Mouse (Mus musculus) midbrain, postnatal 0 days (tissue): ENCODE measurements around the gene Plscr2. TPM values are rescaled to one million over a fixed set of nuclear protein-coding genes. Genes with fewer than 3 reads are reported as not detected.

Source experiments
- ATAC-seq: fragments of 200-750 bp; cut with Nextera tagmentation; 2 replicates; pipeline ENCODE4 v1.8.0; 2017; ENCODE audit warnings: moderate number of reproducible peaks, mild to moderate bottlenecking, moderate TSS enrichment, moderate library complexity; ENCODE audit not compliant: low FRiP score
- DNase-seq: peaks from one replicate; pipeline ENCODE4 v3.0.0-alpha.2; 2015; ENCODE audit warnings: low spot score
- H3K27ac ChIP-seq: fragments of 300-500 bp; sonication (generic); 2 replicates; pipeline ENCODE4 v1.5.1; 2014; ENCODE audit warnings: low read depth, mild to moderate bottlenecking, low read length, mixed read lengths
- H3K27me3 ChIP-seq: fragments of 300-500 bp; sonication (generic); 2 replicates; pipeline ENCODE4 v1.6.1; 2014; ENCODE audit warnings: low read length, control low read depth, mixed read lengths; ENCODE audit not compliant: insufficient read depth
- H3K36me3 ChIP-seq: fragments of 300-500 bp; sonication (generic); 2 replicates; pipeline ENCODE4 v1.6.1; 2014; ENCODE audit warnings: low read length, control low read depth, mixed read lengths; ENCODE audit not compliant: insufficient read depth
- H3K4me1 ChIP-seq: fragments of 300-500 bp; sonication (generic); 2 replicates; pipeline ENCODE4 v1.6.1; 2014; ENCODE audit warnings: mild to moderate bottlenecking, control low read depth, antibody characterized with exemption, low read length, mixed read lengths; ENCODE audit not compliant: insufficient read depth
- H3K4me2 ChIP-seq: fragments of 300-500 bp; sonication (generic); 2 replicates; pipeline ENCODE4 v1.6.1; 2014; ENCODE audit warnings: low read depth, mild to moderate bottlenecking, low read length, mixed read lengths; ENCODE audit not compliant: poor library complexity, severe bottlenecking
- H3K4me3 ChIP-seq: fragments of 300-500 bp; sonication (generic); 2 replicates; pipeline ENCODE4 v1.5.1; 2014; ENCODE audit warnings: low read depth, mild to moderate bottlenecking, low read length, moderate library complexity
- H3K9ac ChIP-seq: fragments of 300-500 bp; sonication (generic); replicated peaks from 2 replicates; pipeline ENCODE4 v1.6.1; 2014; ENCODE audit warnings: mild to moderate bottlenecking, low read length, moderate library complexity, mixed read lengths; ENCODE audit not compliant: poor library complexity, severe bottlenecking
- H3K9me3 ChIP-seq: fragments of 300-500 bp; sonication (generic); 2 replicates; pipeline ENCODE4 v1.6.1; 2016; ENCODE audit warnings: low read length, control low read depth
- CTCF ChIP-seq: IDR thresholded peaks from 2 replicates; pipeline ENCODE4 v1.5.1; 2016; ENCODE audit warnings: antibody characterized with exemption, mild to moderate bottlenecking
- WGBS: fragments of 180-500 bp; shearing (Covaris S2); extraction: QIAGEN DNeasy Blood & Tissue Kit; methylation state at CpG from one replicate; pipeline ENCODE4 v1.1.7; 2014; 5-methylcytosine and 5-hydroxymethylcytosine counted together
- polyA plus RNA-seq: library from polyadenylated mRNA; unstranded; fragments of >200 nt; fragmentation: Nextera tagmentation; extraction: Ambion mirVana; gene quantifications from 2 replicates; pipeline ENCODE4 v1.2.1, GENCODE M21; 2015
- total RNA-seq: library from RNA; depleted of rRNA; stranded (reverse); fragments of >200 nt; gene quantifications from 2 replicates; pipeline ENCODE4 v1.2.3, GENCODE M21; 2014

Gene Plscr2
- total and polyA plus RNA-seq, 2 experiments from 2014 or later, result 1.5 to 1.9 TPM

DNA sequence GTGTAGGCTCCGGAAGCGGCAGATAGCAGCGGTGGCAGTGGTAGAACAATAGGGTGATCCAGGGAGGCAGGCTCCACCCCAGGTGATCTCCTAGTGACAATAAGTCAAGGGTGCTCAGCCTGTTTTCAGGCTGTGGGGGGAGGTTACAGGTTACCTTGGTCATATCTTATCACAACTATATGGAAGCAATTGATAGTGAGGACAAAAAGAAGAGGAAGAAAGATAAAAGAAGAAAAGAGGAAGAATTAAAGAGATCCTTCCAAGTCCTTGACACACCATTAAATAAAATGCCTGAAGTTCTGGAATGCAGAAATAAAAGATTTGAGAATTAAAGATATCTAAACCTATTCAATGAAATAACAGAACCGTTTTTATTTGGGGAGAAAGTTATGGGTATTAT lies 51.4 kb downstream of the Plscr2 start:
- H3K27me3 ChIP-seq, result no peaks in the 10 kb centered on the region
- TF ChIP-seq CTCF, result no peak
- ATAC-seq, result no peak
- no peaks in the 10 kb centered on the region for H3K36me3 ChIP-seq
- H3K9ac ChIP-seq, result no peak overlapping the region
- no peak overlapping the region for H3K4me3 ChIP-seq
- H3K9me3 ChIP-seq, result no peaks in the 10 kb centered on the region
- H3K4me2 ChIP-seq, result no peak overlapping the region
- H3K27ac ChIP-seq, result no peak overlapping the region
- 80% methylated on average over 4 of the region's 4 CpGs for WGBS
- no peak for DNase-seq
- H3K4me1 ChIP-seq, result no peaks in the 10 kb centered on the region

DNA sequence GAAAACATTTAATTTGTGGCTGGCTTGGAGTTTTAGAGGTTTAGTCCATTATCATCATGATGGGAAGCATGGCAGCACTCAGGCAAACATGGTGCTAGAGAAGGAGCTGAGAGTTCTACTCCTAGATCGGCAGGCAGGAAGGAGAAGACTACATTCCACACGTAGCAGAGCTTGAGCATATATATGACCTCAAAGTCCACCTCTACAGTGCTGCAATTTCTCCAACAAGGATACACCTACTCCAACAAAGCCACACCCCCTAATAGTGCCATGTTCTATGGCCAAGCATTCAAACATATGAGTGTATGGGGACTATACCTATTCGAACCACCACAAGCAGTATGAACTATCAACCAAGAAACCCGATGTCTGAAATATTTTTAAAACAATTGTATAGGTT lies 56.0 kb downstream of the Plscr2 start:
- no peak overlapping the region for H3K9ac ChIP-seq
- ATAC-seq (no peak), DNase-seq (no peak)
- H3K36me3 ChIP-seq, result no peaks in the 10 kb centered on the region
- H3K4me2 ChIP-seq, result no peak overlapping the region
- no peaks in the 10 kb centered on the region for H3K27me3 ChIP-seq
- H3K4me3 ChIP-seq, result no peak overlapping the region
- 94% methylated on average over 4 of the region's 4 CpGs for WGBS
- no peak overlapping the region for H3K27ac ChIP-seq
- H3K9me3 ChIP-seq, result no peaks in the 10 kb centered on the region
- H3K4me1 ChIP-seq, result no peaks in the 10 kb centered on the region
- TF ChIP-seq CTCF, result no peak

DNA sequence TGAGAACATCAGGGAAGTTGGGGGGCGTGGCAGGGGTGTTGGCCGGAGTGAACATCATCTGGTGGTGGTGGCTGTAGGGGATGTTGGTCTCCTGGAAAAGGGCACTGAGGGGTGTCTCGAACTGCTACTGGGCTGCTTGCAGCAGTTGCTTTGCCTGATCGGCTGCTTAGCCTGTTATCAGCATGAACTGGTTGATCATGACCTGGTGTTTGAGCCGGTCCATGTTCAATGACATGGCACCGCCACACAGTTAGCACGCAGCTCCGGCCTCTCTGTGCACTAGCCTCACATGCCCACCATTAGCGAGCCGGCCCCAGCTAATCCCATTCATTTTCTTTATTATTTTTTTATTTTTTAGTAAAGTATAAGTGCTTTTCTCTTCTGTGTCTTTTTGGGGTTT lies 59.4 kb downstream of the Plscr2 start:
- no peak for DNase-seq
- ATAC-seq, result no peak
- 93% methylated on average over 10 of the region's 10 CpGs for WGBS
- H3K27me3 ChIP-seq, result no peaks in the 10 kb centered on the region
- H3K9me3 ChIP-seq, result no peaks in the 10 kb centered on the region
- no peak overlapping the region for H3K27ac ChIP-seq
- no peak for TF ChIP-seq CTCF
- no peak overlapping the region for H3K4me2 ChIP-seq
- H3K4me1 ChIP-seq, result no peaks in the 10 kb centered on the region
- H3K9ac ChIP-seq, result no peak overlapping the region
- H3K4me3 ChIP-seq, result no peak overlapping the region
- H3K36me3 ChIP-seq, result no peaks in the 10 kb centered on the region

DNA sequence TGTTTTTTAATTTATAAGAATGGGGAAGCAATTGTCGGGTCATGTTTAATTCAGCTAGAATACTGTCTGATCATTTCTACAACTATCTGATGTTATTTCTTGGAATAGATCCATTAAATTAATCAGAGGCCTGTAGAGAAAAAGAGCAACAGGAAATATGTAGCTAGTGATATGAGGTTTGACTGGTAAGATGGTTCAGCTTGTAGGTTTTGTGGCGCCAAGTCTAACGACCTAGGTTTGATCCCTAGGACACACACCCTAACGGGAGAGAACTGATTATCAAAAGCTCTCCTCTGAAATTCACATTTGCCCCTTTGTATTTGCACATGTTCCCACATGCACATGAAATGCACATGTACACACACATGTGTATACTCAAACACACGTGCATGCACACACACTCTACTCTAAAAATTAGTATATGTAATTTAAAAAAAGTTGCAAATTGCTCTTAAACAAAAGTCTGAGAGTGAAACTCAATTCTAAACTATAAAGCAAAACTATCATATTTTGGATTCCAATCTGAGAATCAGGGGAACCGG lies 59.9 kb downstream of the Plscr2 start:
- DNase-seq (no peak), ATAC-seq (no peak)
- no peaks in the 10 kb centered on the region for H3K9me3 ChIP-seq
- H3K4me1 ChIP-seq, result no peaks in the 10 kb centered on the region
- H3K27ac ChIP-seq, result no peak overlapping the region
- 92% methylated on average over 6 of the region's 6 CpGs for WGBS
- H3K4me3 ChIP-seq, result no peak overlapping the region
- H3K9ac ChIP-seq, result no peak overlapping the region
- H3K36me3 ChIP-seq, result no peaks in the 10 kb centered on the region
- H3K27me3 ChIP-seq, result no peaks in the 10 kb centered on the region
- H3K4me2 ChIP-seq, result no peak overlapping the region
- no peak for TF ChIP-seq CTCF

DNA sequence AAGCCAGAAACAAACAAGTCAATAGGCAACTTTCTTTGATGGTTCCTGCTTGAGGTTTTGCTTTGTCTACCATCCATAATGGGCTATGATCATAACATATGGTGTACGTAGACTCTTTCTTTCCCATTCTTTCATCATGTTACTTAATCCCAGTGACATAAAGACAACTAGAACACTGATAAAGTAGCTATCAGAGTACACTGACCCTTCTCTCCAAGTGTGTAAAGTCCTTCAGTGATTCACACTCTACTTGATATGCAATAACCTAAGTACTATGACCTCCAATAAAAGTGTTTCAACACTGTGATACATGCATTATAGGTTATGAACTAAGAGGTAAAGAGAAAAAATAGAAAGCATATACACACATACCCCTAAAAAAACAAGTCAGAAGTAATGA lies 61.7 kb downstream of the Plscr2 start:
- no peaks in the 10 kb centered on the region for H3K27me3 ChIP-seq
- no peaks in the 10 kb centered on the region for H3K4me1 ChIP-seq
- H3K4me3 ChIP-seq, result no peak overlapping the region
- H3K4me2 ChIP-seq, result no peak overlapping the region
- DNase-seq (no peak), ATAC-seq (no peak)
- no peaks in the 10 kb centered on the region for H3K36me3 ChIP-seq
- no peaks in the 10 kb centered on the region for H3K9me3 ChIP-seq
- WGBS, result 98% methylated on average over 1 of the region's 1 CpGs
- no peak overlapping the region for H3K9ac ChIP-seq
- no peak for TF ChIP-seq CTCF
- H3K27ac ChIP-seq, result no peak overlapping the region

DNA sequence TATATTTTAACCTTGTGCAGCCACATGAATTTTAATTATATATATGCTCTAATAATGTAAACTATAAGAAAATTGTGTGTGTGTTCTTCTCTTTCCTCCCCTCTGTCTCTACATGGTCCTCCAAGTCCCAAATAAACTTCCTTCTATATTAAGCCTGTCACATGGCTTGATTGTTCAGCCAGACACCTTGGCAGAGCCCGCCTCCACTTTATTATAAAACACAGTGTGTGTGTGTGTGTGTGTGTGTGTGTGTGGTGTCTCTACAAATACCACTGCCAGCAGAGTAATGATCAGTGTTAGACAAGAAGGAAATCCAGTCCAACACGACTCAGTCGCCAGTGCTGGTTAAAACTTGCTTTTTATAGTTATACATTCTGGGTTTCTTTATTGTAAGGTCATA lies 62.3 kb downstream of the Plscr2 start:
- no peak for DNase-seq
- Histone ChIP-seq H3K27me3 (no peaks in the 10 kb centered on the region), H3K27ac (no peak overlapping the region), H3K9me3 (no peaks in the 10 kb centered on the region), H3K36me3 (no peaks in the 10 kb centered on the region), H3K9ac (no peak overlapping the region), H3K4me3 (no peak overlapping the region), H3K4me2 (no peak overlapping the region), H3K4me1 (no peaks in the 10 kb centered on the region)
- WGBS, result 91% methylated on average over 3 of the region's 3 CpGs
- no peak for TF ChIP-seq CTCF
- ATAC-seq, result no peak
